Comparison of ENCODE assay signal across 26 mouse cellular contexts in the genomic region with DNA sequence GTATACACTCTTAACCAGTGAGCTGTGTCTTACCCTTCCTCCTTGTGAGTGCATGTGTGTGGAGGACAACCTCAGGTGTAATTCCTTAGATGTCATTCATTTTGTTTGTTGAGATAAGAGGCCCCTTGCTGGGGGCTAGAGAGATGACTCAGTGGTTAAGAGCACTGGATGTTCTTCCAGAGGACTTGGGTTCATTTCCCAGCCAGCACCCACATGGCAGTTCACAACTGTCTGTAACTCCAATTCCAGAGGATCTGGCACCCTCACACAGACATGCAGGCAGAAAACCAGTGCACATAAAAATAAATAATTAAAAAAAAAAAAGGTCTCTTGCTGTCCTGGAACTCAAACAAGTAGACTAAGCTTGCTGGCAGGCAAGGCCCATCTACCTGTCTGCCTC.
"Had no signal": no experiment of that assay in that cellular context is flagged by ENCODE, and none has a peak within 500 bp of the region (broad histone marks: within the 10 kb centered on the region; RNA-seq: fewer than 3 reads in every experiment).

No protein-coding gene starts in this region.

- H3K4me1 ChIP-seq: embryonic facial prominence, embryonic 10.5 days; embryonic facial prominence, embryonic 12.5 days; embryonic facial prominence, embryonic 13.5 days; embryonic facial prominence, embryonic 15.5 days; forebrain, embryonic 10.5 days; forebrain, embryonic 12.5 days; forebrain, embryonic 13.5 days; forebrain, embryonic 15.5 days had no signal

- DNase-seq: cerebellum, adult 2 months; cerebellum, adult 8-10 months; cerebellum, adult 9-10 months; cerebellum, adult 9-11 months; cerebellum, postnatal 10 days; cerebellum, postnatal 14 days; cerebellum, postnatal 25 days; cerebellum, postnatal 36 days; embryo, embryonic 11 days; forebrain, postnatal 0 days; gastrocnemius, adult 2 months; gastrocnemius, postnatal 10 days; gastrocnemius, postnatal 14 days; gastrocnemius, postnatal 25 days; gastrocnemius, postnatal 36 days; heart, adult 18-20 months; heart, adult 2 months had no signal

- H3K27me3 ChIP-seq: embryonic facial prominence, embryonic 12.5 days; embryonic facial prominence, embryonic 13.5 days; embryonic facial prominence, embryonic 15.5 days; forebrain, embryonic 12.5 days; forebrain, embryonic 13.5 days; forebrain, embryonic 15.5 days had no signal

- H3K4me3 ChIP-seq: embryonic facial prominence, embryonic 10.5 days; embryonic facial prominence, embryonic 12.5 days; embryonic facial prominence, embryonic 13.5 days; embryonic facial prominence, embryonic 15.5 days; erythroblast, embryonic 14.5 days; forebrain, embryonic 10.5 days; forebrain, embryonic 12.5 days; forebrain, embryonic 13.5 days; forebrain, embryonic 15.5 days; gastrocnemius, adult 2 months; heart, adult 2 months had no signal

- H3K9me3 ChIP-seq: embryonic facial prominence, embryonic 10.5 days; embryonic facial prominence, embryonic 12.5 days; embryonic facial prominence, embryonic 13.5 days; embryonic facial prominence, embryonic 15.5 days; forebrain, embryonic 10.5 days; forebrain, embryonic 12.5 days; forebrain, embryonic 13.5 days; forebrain, embryonic 15.5 days had no signal

- H3K36me3 ChIP-seq: forebrain, embryonic 12.5 days; forebrain, embryonic 15.5 days had no signal

- H3K27ac ChIP-seq: embryonic facial prominence, embryonic 10.5 days; embryonic facial prominence, embryonic 12.5 days; embryonic facial prominence, embryonic 13.5 days; embryonic facial prominence, embryonic 15.5 days; forebrain, embryonic 10.5 days; forebrain, embryonic 12.5 days; forebrain, embryonic 13.5 days; forebrain, embryonic 15.5 days; gastrocnemius, adult 2 months; heart, adult 2 months had no signal
